Mouse (Mus musculus) ES-E14 (cell line): ENCODE data around the gene Zfp60. TPM values are rescaled to one million over a fixed set of nuclear protein-coding genes. Genes with fewer than 3 reads are reported as not detected.
"Not testable (repeated sequence)": the region's sequence is repeated elsewhere in the genome, so short reads cannot be mapped to it uniquely, and the experiment has no call there.

Source experiments
- DNase-seq: peaks from one replicate; pipeline ENCODE4 v3.0.0-alpha.2; 2013; ENCODE audit warnings: low read depth, low spot score
- H3K27ac ChIP-seq: 2 replicates; pipeline ENCODE4 v1.5.1; 2012; ENCODE audit warnings: low read depth, mild to moderate bottlenecking, low read length, moderate library complexity, mixed read lengths; ENCODE audit not compliant: poor library complexity, insufficient read depth, severe bottlenecking
- H3K36me3 ChIP-seq: 2 replicates; pipeline ENCODE4 v1.6.1; 2012; ENCODE audit warnings: mild to moderate bottlenecking, low read length, moderate library complexity, mixed read lengths; ENCODE audit not compliant: control insufficient read depth, poor library complexity, insufficient read depth, severe bottlenecking
- H3K4me1 ChIP-seq, 2 experiments: fragments of 150-350 bp in 1 of 2; sonication (generic) in 1 of 2; 2 replicates each; pipeline ENCODE4 v1.6.1; 2012; ENCODE audit warnings: low read length in 2 of 2, mild to moderate bottlenecking in 1 of 2, mixed read lengths in 1 of 2; ENCODE audit not compliant: control insufficient read depth in 2 of 2, insufficient read depth in 2 of 2, poor library complexity in 1 of 2
- H3K4me3 ChIP-seq, 2 experiments: fragments of 150-350 bp in 1 of 2; sonication (generic) in 1 of 2; 2 replicates each; pipeline ENCODE4 v1.5.1; 2012; ENCODE audit warnings: low read length in 2 of 2, low read depth in 1 of 2, mild to moderate bottlenecking in 1 of 2, mixed read lengths in 1 of 2; ENCODE audit not compliant: insufficient read depth in 1 of 2, poor library complexity in 1 of 2, severe bottlenecking in 1 of 2
- H3K9ac ChIP-seq: 2 replicates; pipeline ENCODE4 v1.6.1; 2012; ENCODE audit warnings: low read depth, mild to moderate bottlenecking, low read length, mixed read lengths; ENCODE audit not compliant: poor library complexity, insufficient read depth, severe bottlenecking
- H3K9me3 ChIP-seq: fragments of 150-350 bp; sonication (generic); 2 replicates; pipeline ENCODE4 v1.6.1; 2012; ENCODE audit warnings: low read depth, mild to moderate bottlenecking, low read length; ENCODE audit not compliant: control insufficient read depth, insufficient read depth
- CHD2 ChIP-seq: IDR thresholded peaks from 2 replicates; pipeline ENCODE4 v1.6.1; 2014; ENCODE audit warnings: mild to moderate bottlenecking, low read depth, low read length, inconsistent platforms
- HCFC1 ChIP-seq: IDR thresholded peaks from 2 replicates; pipeline ENCODE4 v1.6.1; 2012; ENCODE audit warnings: low read length, inconsistent platforms, borderline replicate concordance; ENCODE audit not compliant: insufficient read depth
- MAFK ChIP-seq: IDR thresholded peaks from 2 replicates; pipeline ENCODE4 v1.6.1; 2014; ENCODE audit warnings: mild to moderate bottlenecking, low read depth, low read length, inconsistent platforms; ENCODE audit not compliant: insufficient read depth
- ZC3H11A ChIP-seq: IDR thresholded peaks from 2 replicates; pipeline ENCODE4 v1.6.1; 2012; ENCODE audit warnings: low read depth, mild to moderate bottlenecking, inconsistent platforms, low read length, borderline replicate concordance
- ZNF384 ChIP-seq: IDR thresholded peaks from 2 replicates; pipeline ENCODE4 v1.6.1; 2012; ENCODE audit warnings: low read depth, low read length, inconsistent platforms
- in situ Hi-C, 2 experiments: fragments of 600-800 bp; cut with MboI; formaldehyde crosslinking; loops; one replicate each; pipeline ENCODE4 v1.15.1; 2025; ENCODE audit warnings: low sequenced_read_pairs in 2 of 2, inconsistent platforms in 1 of 2; ENCODE audit not compliant: unreplicated experiment in 2 of 2
- total RNA-seq: library from RNA; depleted of rRNA; stranded (reverse); fragments of 300-350 nt; gene quantifications from 2 replicates; pipeline ENCODE4 v1.2.3, GENCODE M21; 2012

The Zfp60 gene
- total RNA-seq, 1 experiment, result 12.0 TPM

GRCm38 (mm10) chr7:27789306-27789705 is 58.1 kb downstream of the Zfp60 start:
- no peak for TF ChIP-seq HCFC1
- TF ChIP-seq CHD2, result no peak
- TF ChIP-seq MAFK, result no peak
- no peak for TF ChIP-seq ZC3H11A
- TF ChIP-seq ZNF384, result no peak
- no peaks in the 10 kb centered on the region for H3K4me1 ChIP-seq
- no peak overlapping the region for H3K4me3 ChIP-seq
- H3K9me3 ChIP-seq, result no peaks in the 10 kb centered on the region
- no peak for DNase-seq
- in situ Hi-C loops, result no loop called here
- H3K27ac ChIP-seq, result no peak overlapping the region
- no peak overlapping the region for H3K9ac ChIP-seq
- no peaks in the 10 kb centered on the region for H3K36me3 ChIP-seq

DNA sequence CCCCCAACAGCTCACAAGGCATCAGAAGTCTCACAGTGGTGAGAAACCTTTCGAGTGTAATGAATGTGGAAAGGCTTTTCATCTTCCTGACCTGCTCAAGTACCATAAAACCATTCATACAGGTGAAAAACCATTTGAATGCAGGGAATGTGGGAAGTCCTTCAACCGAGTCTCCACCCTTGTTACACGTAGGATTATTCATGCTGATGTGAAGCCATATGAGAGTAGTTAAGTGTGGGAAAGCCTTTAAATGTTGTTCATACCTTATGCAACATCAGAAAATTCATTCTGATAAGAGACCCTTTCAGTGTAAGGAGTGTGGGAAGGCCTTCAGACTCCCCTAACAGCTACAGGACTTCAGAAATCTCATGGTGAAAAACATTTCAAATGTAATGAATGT is 62.7 kb downstream of the Zfp60 start:
- in situ Hi-C loops, H3K27ac ChIP-seq: not testable (repeated sequence)

DNA sequence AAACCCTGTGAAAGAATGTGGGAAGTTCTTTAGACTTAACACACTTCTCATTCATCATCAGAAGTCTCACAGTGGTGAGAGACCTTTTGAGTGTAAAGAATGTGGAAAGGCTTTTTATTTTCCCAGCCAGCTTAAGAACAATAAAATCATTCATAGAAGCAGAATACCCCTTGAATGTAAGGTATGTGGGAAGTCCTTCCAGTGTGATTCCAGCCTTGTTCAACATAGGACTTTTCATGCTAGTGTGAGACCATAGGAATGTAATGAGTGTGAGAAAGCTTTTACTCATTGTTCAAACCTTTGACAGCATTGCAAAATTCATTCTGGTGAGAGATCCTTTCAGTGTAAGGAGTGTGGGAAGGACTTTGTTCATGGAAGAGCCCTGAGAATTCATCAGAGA is 63.4 kb downstream of the Zfp60 start:
- no peaks in the 10 kb centered on the region for H3K36me3 ChIP-seq
- DNase-seq, result no peak
- H3K4me3 ChIP-seq, result no peak overlapping the region
- in situ Hi-C loops, result no loop called here
- H3K9me3 ChIP-seq, result peaks cover 4% of the 10 kb centered on the region; the same call in 1 of the 2 replicates
- no peak overlapping the region for H3K9ac ChIP-seq
- H3K27ac ChIP-seq, result no peak overlapping the region
- TF ChIP-seq ZNF384 (no peak), MAFK (no peak), ZC3H11A (no peak), CHD2 (no peak), HCFC1 (no peak)
- H3K4me1 ChIP-seq, result no peaks in the 10 kb centered on the region

More for the DNA sequence above, 62.7 kb downstream of the Zfp60 start:
- H3K9ac ChIP-seq, H3K36me3 ChIP-seq, H3K9me3 ChIP-seq, DNase-seq, H3K4me3 ChIP-seq, H3K4me1 ChIP-seq: not testable (repeated sequence)

DNA sequence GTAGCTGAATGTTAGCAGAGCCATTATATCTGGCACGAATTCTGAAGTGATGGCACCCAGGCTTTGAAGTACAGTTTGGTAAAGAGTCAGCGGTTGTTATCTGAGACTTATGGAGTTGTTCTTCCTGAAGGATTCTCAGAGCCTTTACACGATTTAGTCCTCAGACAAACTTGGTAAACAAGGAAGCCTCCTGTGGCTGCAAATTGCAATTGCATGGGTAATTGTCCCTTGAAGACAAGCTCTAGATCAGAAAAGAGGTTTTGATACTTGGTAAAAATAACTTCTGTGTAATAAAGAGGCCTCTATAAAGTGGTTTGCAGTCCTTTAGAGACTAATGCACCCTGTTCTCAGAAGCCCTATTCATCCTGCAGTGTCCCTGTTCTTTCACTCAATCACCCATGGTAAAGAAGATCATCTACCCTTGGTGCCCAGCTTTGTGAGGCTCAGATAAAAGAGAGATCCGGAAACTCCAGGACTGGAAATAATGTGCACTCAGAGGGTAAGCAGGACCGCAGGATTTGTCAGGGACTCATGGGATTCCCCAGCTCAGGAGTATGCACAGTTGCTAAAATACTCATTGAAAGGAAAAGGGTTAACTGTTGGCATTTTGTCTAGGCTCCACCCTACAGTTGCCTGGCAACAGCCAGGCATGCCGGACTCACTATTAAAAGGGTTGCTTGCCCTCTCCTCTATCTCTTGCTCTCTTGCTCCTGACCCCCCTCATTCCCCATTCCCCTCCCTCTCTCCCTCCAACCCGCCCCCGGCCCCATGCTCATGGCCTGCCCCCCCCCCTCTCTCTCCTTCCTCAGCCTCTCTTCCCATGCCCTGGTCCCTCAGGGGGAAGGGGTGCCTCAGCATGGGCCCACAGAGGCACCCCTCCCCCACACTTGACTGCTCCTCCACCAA is 67.0 kb downstream of the Zfp60 start:
- TF ChIP-seq ZNF384 (no peak), ZC3H11A (no peak), CHD2 (no peak), HCFC1 (no peak), MAFK (no peak)
- Histone ChIP-seq H3K27ac (no peak overlapping the region), H3K9ac (no peak overlapping the region), H3K4me3 (no peak overlapping the region), H3K36me3 (no peaks in the 10 kb centered on the region), H3K4me1 (no peaks in the 10 kb centered on the region; a peak in 1 of 4 replicates), H3K9me3 (peaks cover 4% of the 10 kb centered on the region; the same call in 1 of the 2 replicates)
- no peak for DNase-seq
- in situ Hi-C loops, result no loop called here
